Mouse (Mus musculus): ENCODE data around the gene Gorasp1.

GRCm38 (mm10) chr9:119932358-119932757, 5.0 kb downstream of the Gorasp1 start:
- TF ChIP-seq CTCF (IDR thresholded peaks at IDR 0.05; ENCODE audit: low read depth, low read length) (no peak), GATA1 (IDR thresholded peaks at IDR 0.05; ENCODE audit: borderline replicate concordance, low read length) (no peak), TAL1 (conservative IDR thresholded peaks at IDR 0.05; ENCODE audit: low read depth, low read length) (no peak), POLR2AphosphoS5 (IDR thresholded peaks at IDR 0.05; ENCODE audit: insufficient replicate concordance, low read depth, low read length) (no peak)
